Mouse (Mus musculus) heart, postnatal 0 days (tissue): ENCODE data around the gene Pccb.

Source experiments
- CTCF ChIP-seq: IDR thresholded peaks from 2 replicates; pipeline ENCODE4 v1.5.1; 2016; ENCODE audit warnings: antibody characterized with exemption, control low read depth, low read depth
- EP300 ChIP-seq: IDR thresholded peaks from 2 replicates; pipeline ENCODE4 v1.6.1; 2016; ENCODE audit warnings: antibody characterized with exemption, low read depth

DNA sequence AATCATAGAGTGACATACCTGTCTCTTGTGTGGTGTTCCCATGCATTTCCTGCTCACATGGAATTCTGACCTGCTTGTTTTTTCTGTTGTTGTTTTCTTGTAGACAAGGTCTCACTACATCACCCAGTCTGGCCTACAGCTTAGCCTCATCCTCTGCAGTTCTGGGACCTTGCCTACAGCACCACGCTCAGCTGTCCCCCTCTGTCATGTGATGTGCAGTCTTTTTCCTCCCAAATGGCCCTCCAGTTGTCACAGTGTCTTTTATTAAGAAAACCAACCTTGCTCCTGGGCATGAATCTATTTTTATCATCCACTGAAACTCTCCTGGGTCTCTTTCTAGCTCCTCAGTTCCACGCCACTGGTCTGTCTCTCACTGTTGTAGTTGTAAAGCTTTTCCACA is 42.5 kb downstream of the Pccb start:
- TF ChIP-seq CTCF (no peak), EP300 (no peak)
